Mouse (Mus musculus): ENCODE results near the gene Unc93b1. TPM values are rescaled to one million over a fixed set of nuclear protein-coding genes. Genes with fewer than 3 reads are reported as not detected.
A peak's percentile ranks its signal among the peaks of the same experiment; 100 is the strongest.

The Unc93b1 gene
- total and polyA plus RNA-seq, 2 experiments from 2014 or later = 11.9 to 18.1 TPM

- WGBS = 21% methylated on average over 27 of the region's 27 CpGs
- Histone ChIP-seq H3K27me3 (ENCODE audit: control insufficient read depth, insufficient read depth, low read length) (no peaks in the 10 kb centered on the region), H3K4me3 (ENCODE audit: low read depth, low read length) (no peak overlapping the region), H3K4me2 (ENCODE audit: low read depth, low read length) (peak overlapping the region; percentile 38; the same call in 1 of the 2 replicates), H3K9ac (replicated peaks; ENCODE audit: low read depth, low read length) (no peak overlapping the region), H3K36me3 (replicated peaks; ENCODE audit: control insufficient read depth, insufficient read depth, low read length) (0 out of 2 replicates have a peak, but pooled peaks cover under 1% of the 10 kb centered on the region), H3K9me3 (replicated peaks; ENCODE audit: control insufficient read depth, low read length) (no peaks in the 10 kb centered on the region), H3K4me1 (ENCODE audit: control insufficient read depth, insufficient read depth) (0 out of 2 replicates have a peak, but pooled peaks cover 6% of the 10 kb centered on the region), H3K27ac (ENCODE audit: low read depth) (no peak overlapping the region)
- no peak for DNase-seq (ENCODE audit: low spot score)
- no peak for ATAC-seq (ENCODE audit: insufficient read depth, low read depth)
- no peak for TF ChIP-seq EP300 (IDR thresholded peaks at IDR 0.05; ENCODE audit: low read depth)
- TF ChIP-seq CTCF (IDR thresholded peaks at IDR 0.05; ENCODE audit: low read depth) = no peak
Measured at GRCm38 (mm10) chr19:3942986-3943735, 8.2 kb downstream of the Unc93b1 start.

GRCm38 (mm10) chr19:3945872-3946564 is 11.0 kb downstream of the Unc93b1 start:
- WGBS = 12% methylated on average over 10 of the region's 10 CpGs
- Histone ChIP-seq H3K4me2 (ENCODE audit: low read depth, low read length) (no peak overlapping the region), H3K4me1 (ENCODE audit: control insufficient read depth, insufficient read depth) (0 out of 2 replicates have a peak, but pooled peaks cover 6% of the 10 kb centered on the region), H3K4me3 (ENCODE audit: low read depth, low read length) (no peak overlapping the region), H3K9ac (replicated peaks; ENCODE audit: low read depth, low read length) (no peak overlapping the region), H3K36me3 (replicated peaks; ENCODE audit: control insufficient read depth, insufficient read depth, low read length) (peaks cover 6% of the 10 kb centered on the region; the same call in 1 of the 2 replicates), H3K9me3 (replicated peaks; ENCODE audit: control insufficient read depth, low read length) (no peaks in the 10 kb centered on the region), H3K27me3 (ENCODE audit: control insufficient read depth, insufficient read depth, low read length) (no peaks in the 10 kb centered on the region), H3K27ac (ENCODE audit: low read depth) (peak overlapping the region; percentile 63)
- TF ChIP-seq EP300 (IDR thresholded peaks at IDR 0.05; ENCODE audit: low read depth) (peak; percentile 68), CTCF (IDR thresholded peaks at IDR 0.05; ENCODE audit: low read depth) (no peak)
- ATAC-seq (ENCODE audit: insufficient read depth, low read depth) = peak; percentile 93
- peak; percentile 72 for DNase-seq (ENCODE audit: low spot score)

- DNase-seq (ENCODE audit: low spot score) (peak; percentile 53), ATAC-seq (ENCODE audit: insufficient read depth, low read depth) (peak; percentile 66)
- H3K4me1 ChIP-seq (ENCODE audit: control insufficient read depth, insufficient read depth) = 0 out of 2 replicates have a peak, but pooled peaks cover 6% of the 10 kb centered on the region
- H3K9me3 ChIP-seq (replicated peaks; ENCODE audit: control insufficient read depth, low read length) = no peaks in the 10 kb centered on the region
- H3K27ac ChIP-seq (ENCODE audit: low read depth) = peak overlapping the region; percentile 63
- no peak overlapping the region for H3K4me3 ChIP-seq (ENCODE audit: low read depth, low read length)
- no peaks in the 10 kb centered on the region for H3K27me3 ChIP-seq (ENCODE audit: control insufficient read depth, insufficient read depth, low read length)
- H3K9ac ChIP-seq (replicated peaks; ENCODE audit: low read depth, low read length) = no peak overlapping the region
- no peak overlapping the region for H3K4me2 ChIP-seq (ENCODE audit: low read depth, low read length)
- TF ChIP-seq CTCF (IDR thresholded peaks at IDR 0.05; ENCODE audit: low read depth) = peak; percentile 94
- no peak for TF ChIP-seq EP300 (IDR thresholded peaks at IDR 0.05; ENCODE audit: low read depth)
- H3K36me3 ChIP-seq (replicated peaks; ENCODE audit: control insufficient read depth, insufficient read depth, low read length) = peaks cover 6% of the 10 kb centered on the region; the same call in 1 of the 2 replicates
- WGBS = 14% methylated on average over 2 of the region's 2 CpGs
Measured at GRCm38 (mm10) chr19:3946715-3947114, 11.7 kb downstream of the Unc93b1 start.

DNA sequence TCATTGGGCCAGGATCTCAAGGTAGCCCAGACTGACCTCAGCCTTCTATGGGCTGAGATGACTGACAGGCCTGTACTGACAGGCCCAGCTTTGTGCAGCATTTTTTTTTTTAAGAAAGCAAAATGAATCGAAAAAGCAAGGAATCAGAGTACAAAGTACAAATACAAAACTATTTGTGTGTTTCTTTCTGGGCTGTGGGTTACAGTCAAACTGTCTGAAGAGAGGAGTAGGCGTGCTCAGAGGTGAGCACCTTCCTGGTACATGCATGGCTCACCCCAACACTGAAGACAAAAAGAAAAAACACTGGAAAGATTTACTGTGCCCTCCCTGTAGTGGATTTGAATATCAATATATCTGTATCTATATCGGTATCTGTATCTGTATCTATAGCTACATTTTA is 12.8 kb downstream of the Unc93b1 start:
- no peak for ATAC-seq (ENCODE audit: insufficient read depth, low read depth)
- Histone ChIP-seq H3K36me3 (replicated peaks; ENCODE audit: control insufficient read depth, insufficient read depth, low read length) (peaks cover 6% of the 10 kb centered on the region; the same call in 1 of the 2 replicates), H3K4me1 (ENCODE audit: control insufficient read depth, insufficient read depth) (0 out of 2 replicates have a peak, but pooled peaks cover 6% of the 10 kb centered on the region), H3K9ac (replicated peaks; ENCODE audit: low read depth, low read length) (no peak overlapping the region), H3K4me3 (ENCODE audit: low read depth, low read length) (no peak overlapping the region), H3K4me2 (ENCODE audit: low read depth, low read length) (no peak overlapping the region), H3K27ac (ENCODE audit: low read depth) (no peak overlapping the region), H3K27me3 (ENCODE audit: control insufficient read depth, insufficient read depth, low read length) (no peaks in the 10 kb centered on the region), H3K9me3 (replicated peaks; ENCODE audit: control insufficient read depth, low read length) (no peaks in the 10 kb centered on the region)
- TF ChIP-seq CTCF (IDR thresholded peaks at IDR 0.05; ENCODE audit: low read depth) = no peak
- no peak for TF ChIP-seq EP300 (IDR thresholded peaks at IDR 0.05; ENCODE audit: low read depth)
- no peak for DNase-seq (ENCODE audit: low spot score)
- 76% methylated on average over 3 of the region's 3 CpGs for WGBS

- H3K4me3 ChIP-seq (ENCODE audit: low read depth, low read length) = no peak overlapping the region
- no peak overlapping the region for H3K27ac ChIP-seq (ENCODE audit: low read depth)
- H3K4me1 ChIP-seq (ENCODE audit: control insufficient read depth, insufficient read depth) = 0 out of 2 replicates have a peak, but pooled peaks cover 6% of the 10 kb centered on the region
- H3K9me3 ChIP-seq (replicated peaks; ENCODE audit: control insufficient read depth, low read length) = no peaks in the 10 kb centered on the region
- ATAC-seq (ENCODE audit: insufficient read depth, low read depth) (no peak), DNase-seq (ENCODE audit: low spot score) (no peak)
- H3K27me3 ChIP-seq (ENCODE audit: control insufficient read depth, insufficient read depth, low read length) = no peaks in the 10 kb centered on the region
- TF ChIP-seq EP300 (IDR thresholded peaks at IDR 0.05; ENCODE audit: low read depth) = no peak
- TF ChIP-seq CTCF (IDR thresholded peaks at IDR 0.05; ENCODE audit: low read depth) = no peak
- peaks cover 6% of the 10 kb centered on the region; the same call in 1 of the 2 replicates for H3K36me3 ChIP-seq (replicated peaks; ENCODE audit: control insufficient read depth, insufficient read depth, low read length)
- no peak overlapping the region for H3K4me2 ChIP-seq (ENCODE audit: low read depth, low read length)
- 67% methylated on average over 14 of the region's 14 CpGs for WGBS
- no peak overlapping the region for H3K9ac ChIP-seq (replicated peaks; ENCODE audit: low read depth, low read length)
Measured at GRCm38 (mm10) chr19:3948546-3948945, 13.6 kb downstream of the Unc93b1 start.
